Mouse (Mus musculus): Measurements from ENCODE around the gene Gm12184.

Gm12184 gene

GRCm38 (mm10) chr11:48825979-48826751, at the start of gene Gm12184, which contains the start of gene Trim7:
Gene Gm12184 (minus strand): TSS chr11:48826655.
Gene Trim7 (plus strand): TSS chr11:48826140.
- CTCF ChIA-PET: interaction anchor here (0.7 kb wide), 1 partner anchor 21 kb away, joined by 3 read pairs; no protein-coding TSS in a partner anchor

- CTCF ChIA-PET: interaction anchor here (2.5 kb wide), 1 partner anchor 228 kb away, joined by 8 read pairs; no protein-coding TSS in a partner anchor
Measured at GRCm38 (mm10) chr11:48875343-48875837, 48.9 kb upstream of the Gm12184 start.

GRCm38 (mm10) chr11:48874465-48874864, 48.0 kb upstream of the Gm12184 start:
- CTCF ChIA-PET: interaction anchor here (0.7 to 2.5 kb wide), 2 partner anchors 223 to 229 kb away, joined by 3 to 8 read pairs; no protein-coding TSS in a partner anchor

GRCm38 (mm10) chr11:48873591-48874290, 47.3 kb upstream of the Gm12184 start:
- CTCF ChIA-PET: no interaction called here

- CTCF ChIA-PET: interaction anchor here (0.6 to 1.4 kb wide), 2 partner anchors 232 to 237 kb away, joined by 3 to 8 read pairs; no protein-coding TSS in a partner anchor
Measured at GRCm38 (mm10) chr11:48872695-48873300, 46.3 kb upstream of the Gm12184 start.

- CTCF ChIA-PET: interaction anchor here (0.6 to 1.4 kb wide), 3 partner anchors 190 to 238 kb away, joined by 3 to 8 read pairs (median 3); no protein-coding TSS in a partner anchor
Measured at GRCm38 (mm10) chr11:48871817-48872541, 45.5 kb upstream of the Gm12184 start.

GRCm38 (mm10) chr11:48871201-48871772, 44.8 kb upstream of the Gm12184 start, which contains the start of gene Irgm1:
Gene Irgm1 (minus strand): TSS chr11:48871683.
- CTCF ChIA-PET: interaction anchor here (0.7 kb wide), 1 partner anchor 190 kb away, joined by 3 read pairs; no protein-coding TSS in a partner anchor

GRCm38 (mm10) chr11:48870781-48871180, 44.3 kb upstream of the Gm12184 start:
- CTCF ChIA-PET: interaction anchor here (1.0 kb wide), 1 partner anchor 75 kb away, joined by 4 read pairs; no protein-coding TSS in a partner anchor

- CTCF ChIA-PET: interaction anchor here (0.5 to 1.2 kb wide), 6 partner anchors 11 to 226 kb away, joined by 3 to 10 read pairs (median 4); no protein-coding TSS in a partner anchor
Measured at GRCm38 (mm10) chr11:48869380-48870110, 43.1 kb upstream of the Gm12184 start.

GRCm38 (mm10) chr11:48866481-48866880, 40.0 kb upstream of the Gm12184 start:
- CTCF ChIA-PET: no interaction called here

GRCm38 (mm10) chr11:48863808-48864207, 37.4 kb upstream of the Gm12184 start:
- CTCF ChIA-PET: no interaction called here

GRCm38 (mm10) chr11:48862784-48863319, 36.4 kb upstream of the Gm12184 start:
- CTCF ChIA-PET: no interaction called here

GRCm38 (mm10) chr11:48859014-48859413, 32.6 kb upstream of the Gm12184 start:
- CTCF ChIA-PET: interaction anchor here (0.6 to 1.6 kb wide), 7 partner anchors 10 to 85 kb away, joined by 3 to 6 read pairs (median 4); no protein-coding TSS in a partner anchor

GRCm38 (mm10) chr11:48853474-48854180, 27.2 kb upstream of the Gm12184 start:
- CTCF ChIA-PET: interaction anchor here (2.8 kb wide), 1 partner anchor 17 kb away, joined by 11 read pairs; no protein-coding TSS in a partner anchor

- CTCF ChIA-PET: interaction anchor here (1.0 kb wide), 1 partner anchor 46 kb away, joined by 3 read pairs; no protein-coding TSS in a partner anchor
Measured at GRCm38 (mm10) chr11:48852624-48853473, 26.4 kb upstream of the Gm12184 start.

- CTCF ChIA-PET: interaction anchor here (0.5 to 1.0 kb wide), 2 partner anchors 38 to 46 kb away, joined by 3 to 5 read pairs; no protein-coding TSS in a partner anchor
Measured at GRCm38 (mm10) chr11:48852190-48852589, 25.7 kb upstream of the Gm12184 start.

GRCm38 (mm10) chr11:48851270-48851995, 25.0 kb upstream of the Gm12184 start:
- CTCF ChIA-PET: interaction anchor here (0.5 kb wide), 1 partner anchor 37 kb away, joined by 5 read pairs; no protein-coding TSS in a partner anchor

All from spleen, embryonic (tissue).